Mouse (Mus musculus): Measurements from ENCODE around the gene Bad.

Gene Bad

DNA sequence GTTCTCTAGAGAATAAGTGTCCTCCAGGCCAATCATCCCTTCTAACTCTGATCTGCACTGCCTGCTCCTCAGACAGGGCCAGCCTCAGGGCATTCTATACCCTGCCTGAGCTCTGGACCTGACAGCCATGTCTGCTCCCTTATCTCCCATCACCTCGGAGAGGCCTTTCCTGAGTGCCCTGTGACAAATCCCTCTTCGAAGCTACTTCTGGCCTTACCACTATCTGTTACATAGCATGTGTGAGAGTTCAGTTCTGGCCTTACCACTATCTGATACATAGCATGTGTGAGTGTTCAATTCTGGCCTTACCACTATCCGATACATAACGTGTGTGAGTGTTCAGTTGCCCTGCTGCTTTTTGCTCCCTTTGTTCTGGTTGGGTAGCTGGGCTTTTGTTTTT is 26.4 kb upstream of the Bad start:
- no peak for DNase-seq (ENCODE audit: low read depth)

- DNase-seq (ENCODE audit: low read depth), result no peak
Observed at GRCm38 (mm10) chr19:6916496-6916895, 25.2 kb upstream of the Bad start.

DNA sequence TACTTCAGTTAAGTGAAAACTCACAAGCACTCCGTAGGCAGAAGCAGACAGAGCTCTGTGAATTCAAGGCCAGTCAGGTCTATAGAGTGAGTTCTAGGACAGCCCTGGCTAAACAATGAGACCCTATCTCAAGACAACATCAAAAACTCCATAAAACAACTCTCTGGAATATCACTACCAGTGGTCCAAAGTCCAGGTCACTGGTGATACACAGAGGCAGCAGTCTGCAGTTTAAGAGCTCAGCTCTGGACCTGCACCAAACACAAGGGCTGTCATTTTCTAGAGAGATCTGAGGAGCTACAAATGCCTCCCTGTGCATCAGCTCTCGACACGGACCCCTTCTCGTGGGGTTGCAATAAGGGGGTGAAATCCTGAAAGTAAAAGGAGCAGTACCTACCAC is 23.3 kb upstream of the Bad start:
- DNase-seq (ENCODE audit: low read depth), result no peak

DNA sequence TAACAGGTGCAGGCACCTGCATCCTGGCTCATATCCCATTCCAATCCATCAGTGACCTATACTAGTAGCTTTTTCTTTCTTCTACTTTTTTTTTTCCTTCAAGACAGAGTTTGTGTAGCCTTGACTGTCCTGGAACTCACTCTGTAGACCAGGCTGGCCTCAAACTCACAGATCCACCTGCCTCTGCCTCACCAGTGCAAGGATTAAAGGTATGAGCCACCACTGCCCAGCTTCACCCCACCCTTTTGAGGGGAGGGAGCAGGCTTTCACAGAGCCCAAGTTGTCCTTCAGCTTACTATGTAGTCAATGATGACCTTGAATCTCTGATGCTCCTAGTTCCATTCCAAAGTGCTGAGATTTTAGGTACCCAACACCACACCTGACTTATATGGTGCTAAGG is 22.2 kb upstream of the Bad start:
- DNase-seq (ENCODE audit: low read depth), result no peak

- no peak for DNase-seq (ENCODE audit: low read depth)
Observed at GRCm38 (mm10) chr19:6919876-6920740, 21.6 kb upstream of the Bad start.

DNA sequence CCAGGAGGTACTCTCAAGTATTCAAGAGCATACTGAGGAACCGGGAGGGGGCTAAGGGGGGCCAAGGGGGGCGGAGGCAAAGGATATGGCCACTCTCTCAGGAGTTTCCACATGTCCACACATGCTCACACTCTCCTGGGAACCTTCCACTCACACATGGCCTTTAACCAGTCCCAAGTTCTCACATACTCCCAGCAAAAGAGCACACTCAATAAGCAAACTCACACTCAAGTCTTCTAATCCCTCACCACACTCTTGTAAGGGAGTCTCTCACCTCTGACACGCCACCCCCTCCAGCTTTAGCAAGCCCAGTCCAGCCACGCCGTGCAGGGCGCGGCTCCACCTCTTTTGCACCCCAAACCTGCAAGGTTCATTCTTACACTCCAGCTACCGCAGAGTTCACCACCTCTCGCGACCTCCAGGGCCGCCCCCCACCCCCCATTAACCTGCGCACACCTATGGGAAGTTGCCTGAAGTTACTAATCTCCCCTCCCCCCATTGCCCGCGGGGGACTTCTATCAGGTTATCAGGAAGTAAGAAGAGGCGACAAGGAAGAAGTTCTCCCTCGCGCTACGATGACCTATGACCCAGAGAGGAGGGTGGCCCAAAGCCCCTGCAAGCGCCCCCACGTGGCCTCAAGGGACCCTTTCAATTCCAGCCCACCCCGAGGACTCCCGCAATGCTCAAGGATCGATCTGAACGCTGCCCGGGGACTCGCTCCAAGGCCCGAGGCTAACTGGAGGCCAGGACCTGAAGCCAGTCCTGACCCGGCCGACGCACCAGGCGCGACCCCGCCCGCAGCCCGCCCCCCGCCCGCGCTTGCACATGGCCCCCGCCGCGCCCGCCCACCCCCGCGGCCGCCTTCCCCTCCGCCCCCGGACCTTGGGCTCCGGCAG is 20.7 kb upstream of the Bad start:
- peak; percentile 66 for DNase-seq (ENCODE audit: low read depth)

DNA sequence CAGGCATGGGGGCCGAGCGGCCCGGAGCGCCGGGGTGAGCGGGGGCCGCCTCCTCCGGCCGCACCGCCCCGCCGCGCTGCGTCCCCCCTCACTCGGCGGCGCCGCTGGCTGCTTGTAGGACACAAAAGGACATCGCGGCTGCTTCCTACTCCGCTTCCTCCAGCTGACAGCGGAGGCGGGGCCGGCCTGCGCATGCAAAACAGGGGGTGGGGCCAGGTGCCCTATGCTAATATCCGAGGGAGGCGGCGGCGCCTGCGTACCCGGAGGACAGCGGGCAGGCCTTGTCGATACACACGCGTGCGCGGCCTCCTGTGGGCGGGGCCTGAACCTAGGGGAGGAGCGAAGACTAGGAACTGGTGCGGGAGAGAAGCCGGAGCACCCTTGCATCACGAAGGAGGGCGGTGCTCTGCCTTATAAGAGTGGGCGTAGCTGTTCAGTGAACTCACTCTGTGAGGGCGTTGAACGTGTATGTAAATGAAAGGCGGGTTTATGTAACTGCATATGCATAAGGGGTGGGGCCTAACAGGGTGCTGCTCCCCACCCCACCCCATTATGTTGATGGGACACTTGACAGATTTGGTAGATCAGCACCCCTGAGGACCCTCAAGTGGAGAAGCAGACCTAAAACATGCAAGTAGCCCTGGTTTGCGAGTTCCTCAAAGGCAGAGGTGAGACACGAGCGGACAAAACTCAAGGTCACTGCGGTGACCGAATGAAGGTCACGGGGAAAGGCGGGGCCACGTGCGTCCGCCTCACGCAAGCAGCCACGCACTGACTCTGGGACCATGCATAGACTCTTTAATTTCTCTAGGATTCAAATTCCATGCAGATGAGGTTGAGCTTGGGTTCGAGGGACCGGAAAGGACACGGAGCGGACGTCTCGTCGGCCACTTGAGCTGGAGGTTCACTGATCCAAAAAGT is 19.8 kb upstream of the Bad start, which contains the start of gene Esrra:
Gene Esrra (minus strand): TSS at position 167 of the 921 bp plus-strand sequence.
- peak; percentile 100 for DNase-seq (ENCODE audit: low read depth)

DNA sequence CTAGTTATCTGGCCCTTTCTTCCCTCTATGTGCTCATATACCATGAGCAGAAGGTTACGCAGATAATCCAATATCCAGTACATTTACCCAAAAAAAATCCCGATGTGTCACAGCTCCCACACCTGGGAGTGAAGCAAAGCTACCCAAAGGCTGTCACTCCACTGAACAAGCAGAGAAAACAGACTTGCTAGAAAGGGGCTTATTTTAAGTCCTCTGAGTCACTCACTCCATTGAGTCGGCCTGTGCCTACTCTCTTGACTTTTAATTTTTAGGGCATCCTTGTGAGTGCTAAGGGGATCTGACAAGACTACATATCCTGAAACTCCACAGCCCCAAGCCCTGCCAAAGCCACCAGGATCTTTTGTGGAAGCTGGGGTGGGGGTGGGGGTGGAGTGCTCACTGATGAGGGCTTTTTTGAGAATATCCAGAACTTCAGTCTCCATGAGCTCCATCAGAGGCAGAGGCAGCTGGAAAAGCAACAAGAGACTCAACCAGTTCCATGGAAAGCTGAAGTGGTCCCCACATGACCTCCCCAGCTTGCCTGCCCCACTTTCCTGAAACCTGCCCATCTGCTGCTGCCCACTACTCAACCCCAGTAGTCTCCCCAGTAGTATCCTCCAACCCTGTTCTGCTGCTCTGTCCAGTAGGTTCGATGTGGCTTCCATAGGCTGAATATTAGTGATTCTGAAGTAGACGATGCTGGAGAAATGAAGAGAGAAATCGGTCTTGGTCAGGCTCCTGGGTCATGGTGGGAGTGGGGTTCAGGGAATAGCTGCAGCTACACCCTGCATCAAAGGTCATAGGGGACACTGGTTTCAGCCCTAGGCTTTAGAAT is 18.5 kb upstream of the Bad start:
- no peak for DNase-seq (ENCODE audit: low read depth)

GRCm38 (mm10) chr19:6924461-6925306 is 17.0 kb upstream of the Bad start:
- DNase-seq (ENCODE audit: low read depth), result peak; percentile 88

DNA sequence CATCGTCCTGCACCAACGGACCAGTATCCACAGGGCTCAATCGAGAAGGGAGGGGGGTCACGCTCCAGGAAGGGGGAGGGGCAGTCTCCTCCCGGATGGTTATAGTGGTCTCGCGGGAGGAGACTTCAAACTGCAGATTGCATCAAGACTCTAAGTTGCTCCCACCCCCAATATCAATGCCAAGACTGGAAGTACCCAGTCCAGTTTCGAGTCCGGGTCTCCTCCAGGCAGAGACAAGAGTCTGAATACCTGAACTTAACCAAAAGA is 16.4 kb upstream of the Bad start, which contains the start of gene Catsperz:
Gene Catsperz (minus strand): TSS at position 74 of the 267 bp plus-strand sequence.
- peak; percentile 35 for DNase-seq (ENCODE audit: low read depth)

- DNase-seq (ENCODE audit: low read depth), result no peak
Observed at GRCm38 (mm10) chr19:6925611-6926329, 15.9 kb upstream of the Bad start.

DNA sequence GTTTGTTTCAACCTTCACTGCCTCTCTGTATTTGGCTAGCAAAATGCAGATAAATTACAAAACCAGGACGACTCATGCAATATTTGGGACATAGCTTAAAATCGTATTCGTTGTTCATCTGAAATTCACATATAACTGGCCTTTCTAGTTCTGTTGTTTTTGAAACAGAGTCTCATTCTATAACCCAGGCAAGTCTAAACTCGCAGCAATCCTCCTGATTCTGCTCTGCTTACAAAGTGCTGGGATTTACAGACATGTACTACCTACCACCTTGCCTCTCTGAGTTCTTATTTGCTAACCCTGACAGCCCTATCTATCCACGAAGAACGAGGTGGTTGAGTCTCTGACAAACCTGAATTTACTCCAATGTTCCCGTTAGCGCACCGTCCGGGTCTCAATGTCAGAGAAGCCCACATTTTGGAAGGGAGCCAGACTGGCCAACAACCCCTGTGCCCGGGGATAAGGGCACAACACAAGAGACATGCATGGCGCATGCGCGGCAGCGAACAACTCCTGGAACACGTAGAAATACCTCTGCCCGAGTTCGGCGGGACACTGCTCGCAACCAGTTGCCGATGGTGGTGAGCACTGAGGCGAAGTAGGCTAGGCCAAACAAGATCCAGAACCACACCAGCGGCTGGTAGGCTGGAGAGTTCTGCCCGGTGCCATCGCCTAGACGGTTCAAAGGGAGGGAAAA is 15.0 kb upstream of the Bad start:
- DNase-seq (ENCODE audit: low read depth), result peak; percentile 64

DNA sequence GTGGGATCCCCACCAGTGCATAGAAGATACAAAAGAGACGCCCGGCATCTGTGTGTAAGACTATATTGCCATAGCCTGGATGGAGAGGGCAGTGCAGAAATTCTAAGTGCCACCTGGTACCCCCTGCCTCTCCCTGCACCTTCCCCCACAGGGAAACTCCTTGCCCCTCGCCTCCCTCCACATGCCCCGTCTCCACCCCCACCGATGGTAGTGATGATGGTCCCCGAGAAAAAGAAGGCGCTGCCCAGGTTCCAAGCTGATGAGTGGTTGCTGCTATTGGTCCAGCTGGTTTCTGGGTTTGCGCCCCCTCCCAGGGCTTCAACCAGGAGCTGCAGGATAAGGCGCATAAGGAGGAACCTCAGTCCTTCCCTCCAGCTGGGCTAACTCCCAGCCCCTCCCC is 13.6 kb upstream of the Bad start:
- DNase-seq (ENCODE audit: low read depth), result no peak

DNA sequence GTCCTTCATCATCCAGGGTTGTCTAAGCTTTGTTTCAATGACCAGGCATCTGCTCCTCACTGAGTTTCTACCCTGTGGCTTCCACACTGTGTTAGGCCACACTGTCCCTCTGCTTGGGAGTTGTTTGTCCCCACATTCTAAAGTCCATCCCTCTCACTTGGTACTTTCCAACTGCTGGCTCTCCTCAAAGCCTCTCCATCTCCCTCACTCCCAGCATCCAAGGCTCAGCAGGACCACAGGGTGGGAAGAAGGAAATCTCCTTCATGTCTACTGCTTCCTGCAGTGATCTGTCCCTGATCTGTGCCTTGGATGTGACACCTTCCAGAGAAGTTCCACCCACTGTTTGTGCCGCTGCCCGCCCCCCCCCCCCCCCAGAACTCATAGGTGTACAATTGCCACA is 10.7 kb upstream of the Bad start:
- no peak for DNase-seq (ENCODE audit: low read depth)

DNA sequence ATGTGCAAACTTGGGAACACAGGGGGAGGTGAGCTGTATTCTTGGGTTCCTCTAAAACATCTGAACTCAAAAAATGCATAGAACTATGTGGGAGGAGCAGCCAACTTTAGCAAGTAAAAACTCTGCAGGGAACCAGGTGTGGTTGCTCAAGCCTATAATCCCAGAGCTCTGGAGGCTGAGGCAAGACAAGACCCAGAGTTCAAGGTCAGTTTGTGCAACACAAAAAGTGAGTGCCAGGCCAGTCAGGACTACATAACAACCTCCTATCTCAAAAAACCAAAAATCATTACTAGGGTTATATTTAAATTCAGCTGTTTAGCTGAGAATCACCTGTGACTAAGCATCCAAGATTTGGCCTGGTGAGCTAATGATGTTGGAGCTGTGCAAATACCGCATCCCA is 9.6 kb upstream of the Bad start:
- DNase-seq (ENCODE audit: low read depth), result no peak

- DNase-seq (ENCODE audit: low read depth), result no peak
Observed at GRCm38 (mm10) chr19:6933102-6933435, 8.6 kb upstream of the Bad start.

DNA sequence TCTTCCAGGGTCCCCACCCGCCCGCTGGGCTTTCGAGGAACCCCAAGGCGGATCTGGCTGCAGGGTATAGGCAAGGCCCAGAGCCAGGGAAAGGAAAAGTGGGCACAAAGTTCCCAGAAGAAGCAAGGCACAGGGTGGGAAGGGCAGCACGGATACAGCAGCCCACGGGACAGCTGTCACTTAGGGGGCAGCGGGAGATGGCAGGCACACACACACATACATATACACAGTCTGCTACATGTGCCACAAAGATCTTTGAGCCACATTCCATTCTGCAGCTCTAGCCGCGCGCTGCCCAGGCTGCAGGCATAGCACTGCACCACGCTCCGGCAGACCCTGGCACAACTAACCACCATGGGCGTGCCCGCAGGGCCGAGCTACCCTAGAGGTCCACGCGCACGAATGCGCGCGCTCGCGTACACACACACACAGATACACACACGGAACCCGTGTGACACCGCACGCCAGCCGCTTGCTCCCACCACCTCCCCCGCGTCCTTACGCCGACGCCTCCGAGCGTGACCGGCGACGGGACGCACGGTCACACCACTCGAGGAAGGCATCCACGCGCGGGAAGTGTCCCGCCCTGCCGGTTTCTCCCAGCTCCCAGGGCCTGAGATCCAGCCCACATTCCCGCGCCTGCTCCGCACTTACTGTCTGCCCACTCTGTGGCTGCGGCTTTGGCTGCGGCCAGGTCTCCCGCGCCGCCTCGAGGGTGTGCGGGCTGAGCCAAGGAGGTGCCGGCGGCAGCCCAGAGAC is 8.0 kb upstream of the Bad start:
- DNase-seq (ENCODE audit: low read depth), result no peak
